Mouse (Mus musculus) erythroblast, adult 5-6 weeks (primary cell): ENCODE measurements around the gene Celf5. TPM values are rescaled to one million over a fixed set of nuclear protein-coding genes. Genes with fewer than 3 reads are reported as not detected.
A peak's percentile ranks its signal among the peaks of the same experiment; 100 is the strongest.

ENCODE experiments used
- ATAC-seq: replicated peaks from 2 replicates; pipeline ENCODE4 v1.8.0; 2016; ENCODE audit warnings: moderate number of reproducible peaks, mild to moderate bottlenecking, moderate TSS enrichment, inconsistent platforms; ENCODE audit not compliant: poor library complexity, low FRiP score, severe bottlenecking
- total RNA-seq, 2 experiments: library from RNA; stranded (forward) in 1 of 2; stranded (reverse) in 1 of 2; fragments of 150-400 nt in 1 of 2; fragments of 200-764, 138-1000 nt in 1 of 2; gene quantifications; 2 replicates each; pipeline versions ENCODE4 v1.2.3 to v1.2.4; 2015 to 2017; ENCODE audit warnings: low replicate concordance in 2 of 2

The Celf5 gene
- total RNA-seq, 2 experiments from 2014 or later = 0.68 TPM; not detected in 1

DNA sequence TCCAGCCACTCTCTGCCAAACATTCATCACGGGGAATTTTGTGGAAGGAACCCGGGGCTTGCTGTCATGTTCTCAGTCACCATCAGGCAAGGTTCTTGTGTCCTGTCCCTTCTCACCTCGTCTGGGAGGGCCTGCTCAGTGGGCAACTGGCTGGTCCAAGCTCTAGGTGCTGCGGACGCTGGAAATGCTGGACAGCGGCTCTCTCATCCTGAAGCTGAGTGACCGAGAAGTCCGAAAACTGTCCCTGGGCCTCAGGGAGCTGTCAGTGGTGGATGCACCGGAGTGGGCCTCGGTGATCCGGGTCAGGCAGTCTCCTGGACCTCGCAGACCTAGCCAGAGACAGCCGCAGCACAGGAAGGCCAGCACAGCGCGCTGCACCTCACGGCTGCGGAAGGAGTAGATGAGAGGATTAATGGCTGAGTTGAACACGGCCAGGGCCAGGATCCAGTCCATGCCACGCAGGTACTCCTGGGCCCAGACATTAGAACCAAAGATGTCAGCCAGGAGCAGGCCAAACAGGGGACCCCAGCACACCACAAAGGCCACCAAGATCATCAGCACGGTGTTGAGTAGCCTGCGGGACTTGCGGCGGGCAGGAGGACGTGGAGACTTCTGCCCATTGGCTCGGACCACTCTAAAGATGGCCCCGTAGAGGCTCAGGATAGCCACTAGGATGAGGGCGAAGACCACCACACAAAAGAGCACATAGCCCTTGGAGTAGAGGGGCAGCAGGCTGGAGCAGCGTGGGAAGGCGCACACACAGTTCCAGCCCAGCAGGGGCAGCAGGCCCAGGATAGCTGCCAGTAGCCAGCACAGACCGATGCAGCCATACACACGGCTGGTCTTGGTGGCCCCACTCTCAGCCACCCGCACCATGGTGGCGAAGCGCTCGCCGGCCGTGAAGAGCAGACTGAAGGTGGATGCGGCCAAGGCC is 16.1 kb upstream of the Celf5 start:
- no peak for ATAC-seq

DNA sequence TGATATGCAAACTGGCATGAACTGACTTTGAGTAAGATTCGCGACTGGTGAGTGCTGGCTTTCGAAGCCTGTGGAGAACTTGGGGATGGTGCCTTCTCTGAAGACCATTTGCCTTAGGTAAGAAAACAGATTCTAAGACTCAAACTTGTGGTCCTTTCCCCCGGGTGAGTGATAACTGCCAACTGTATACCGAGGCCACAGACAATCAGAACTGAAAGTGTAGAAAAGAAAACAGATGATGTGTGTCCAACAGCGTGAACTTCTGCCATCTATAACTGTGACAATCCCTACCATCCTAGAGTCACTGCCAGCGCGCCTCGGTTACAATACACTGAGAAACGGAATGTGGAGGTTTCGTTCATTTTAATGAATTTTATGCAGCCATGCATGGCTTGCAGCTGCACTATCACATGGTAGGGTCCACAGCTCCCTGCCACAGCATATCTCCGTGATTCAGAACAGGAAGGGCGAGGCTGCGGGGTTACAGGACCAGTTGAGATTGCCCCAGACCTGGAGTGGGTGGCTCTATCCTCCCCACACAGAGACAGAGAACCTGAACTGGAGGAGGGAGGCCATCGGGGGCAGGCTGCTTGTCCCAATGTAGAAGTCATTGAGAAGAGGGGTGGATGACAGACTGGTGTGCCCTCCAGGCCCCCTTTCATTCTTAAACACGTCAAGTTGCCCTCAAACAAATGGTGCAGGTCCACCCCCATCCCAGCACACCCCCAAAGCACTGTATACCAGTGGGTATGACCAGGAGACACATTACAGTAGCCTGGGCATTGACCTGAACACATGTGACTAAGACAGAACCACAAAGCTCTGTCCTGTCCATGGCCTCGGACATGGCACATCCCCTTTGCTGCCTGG is 15.1 kb upstream of the Celf5 start:
- no peak for ATAC-seq

DNA sequence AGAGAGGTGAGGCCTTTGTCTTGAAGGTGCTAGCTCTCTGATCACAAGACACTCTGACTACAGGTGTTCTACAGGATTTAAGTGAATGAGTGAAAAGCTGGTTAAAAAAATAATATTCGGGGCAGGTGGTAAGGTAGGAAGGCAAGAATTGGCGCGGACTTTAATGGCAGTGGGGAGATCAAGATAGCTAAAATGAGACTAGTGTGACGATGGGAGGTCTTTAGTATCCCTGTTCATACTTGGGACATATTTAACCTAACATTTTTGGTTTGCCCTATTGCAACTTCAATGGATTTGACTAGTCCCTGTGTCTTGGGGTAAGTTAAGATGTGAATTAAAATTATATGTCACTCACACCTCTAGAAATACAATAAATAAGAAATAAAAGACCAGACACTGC is 14.5 kb upstream of the Celf5 start:
- ATAC-seq = no peak

DNA sequence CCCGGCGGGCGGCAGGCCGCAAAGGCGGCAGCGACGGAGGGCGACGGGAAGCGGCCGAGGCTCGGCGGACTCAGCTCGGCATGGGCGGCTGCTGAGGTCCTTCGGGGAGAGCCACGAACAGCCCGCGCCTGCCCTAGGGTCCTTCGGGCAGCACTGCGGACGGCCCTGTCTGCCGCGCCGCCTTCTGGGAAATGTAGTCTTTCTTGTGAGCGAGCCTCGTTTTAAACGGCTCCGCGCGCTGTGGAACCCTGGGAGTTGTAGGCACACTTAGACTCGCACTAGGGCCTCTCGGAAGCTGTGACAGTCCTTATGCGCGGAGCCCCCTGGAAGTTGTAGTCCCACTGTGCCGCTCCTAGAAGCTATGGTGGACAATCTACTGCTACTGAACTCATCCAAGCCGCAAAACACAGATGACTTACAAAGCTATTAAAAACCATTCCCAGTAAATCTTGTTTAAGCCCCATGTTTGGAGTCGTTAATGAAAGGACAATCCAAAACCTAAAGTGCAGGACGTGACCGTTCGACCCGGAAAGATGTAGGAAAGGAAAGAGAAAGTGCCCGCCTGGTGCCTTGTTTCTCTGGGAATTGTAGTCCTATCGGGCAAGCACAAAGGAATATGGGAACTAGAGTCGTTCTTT is 13.9 kb upstream of the Celf5 start, which contains the start of gene Ncln:
Gene Ncln (minus strand): TSS at position 129 of the 638 bp plus-strand sequence.
- peak; percentile 89 for ATAC-seq

DNA sequence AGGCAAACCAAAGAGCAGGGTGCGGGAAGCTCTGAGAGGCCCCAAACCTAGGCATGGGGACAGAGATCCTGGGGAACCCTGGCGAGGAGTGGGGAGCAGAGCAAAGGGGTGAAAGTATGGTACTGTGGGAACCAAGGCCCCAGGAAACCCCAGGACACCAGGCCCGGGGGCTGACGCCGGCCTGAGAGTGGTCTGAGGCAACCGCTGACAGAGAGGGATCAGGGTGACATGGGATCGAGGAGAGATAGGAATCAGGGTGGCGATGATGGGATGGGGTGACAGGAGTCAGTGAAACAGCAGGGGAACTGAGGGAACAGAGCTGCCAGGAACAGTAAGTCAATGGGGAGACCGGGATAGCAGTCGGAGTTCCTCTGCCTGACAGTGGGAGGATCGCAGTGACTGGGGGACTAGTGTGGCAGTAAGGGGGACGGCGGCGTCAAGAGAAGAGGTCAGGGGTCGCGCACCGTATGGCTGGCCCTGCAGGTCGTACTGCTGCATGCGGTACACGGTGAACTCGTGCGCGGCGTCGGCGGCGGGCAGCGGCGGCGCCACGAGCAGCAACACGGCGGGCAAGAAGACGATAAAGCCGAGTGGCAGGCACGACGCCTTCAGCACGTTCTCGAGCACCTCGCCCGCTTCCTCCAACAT is 13.2 kb upstream of the Celf5 start:
- no peak for ATAC-seq

DNA sequence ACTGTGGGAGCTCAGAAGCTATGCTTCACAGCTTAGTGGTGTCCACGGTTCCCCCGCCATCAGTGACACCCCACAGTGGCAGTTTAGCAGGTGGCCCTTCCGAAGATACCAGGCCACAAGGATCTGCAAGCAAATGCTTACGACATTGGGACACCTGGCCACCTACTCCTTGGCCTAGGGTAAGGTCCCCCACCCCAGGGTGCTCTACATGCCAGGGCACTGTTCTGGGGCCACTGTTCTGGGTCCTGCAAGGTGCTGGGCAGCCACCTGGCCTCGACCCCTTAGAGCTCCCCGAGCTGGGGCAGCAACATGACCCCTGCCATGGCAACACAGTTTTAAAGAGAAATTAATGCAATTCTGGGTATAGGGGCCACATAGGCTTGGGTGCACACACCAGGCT is 12.6 kb upstream of the Celf5 start:
- no peak for ATAC-seq

DNA sequence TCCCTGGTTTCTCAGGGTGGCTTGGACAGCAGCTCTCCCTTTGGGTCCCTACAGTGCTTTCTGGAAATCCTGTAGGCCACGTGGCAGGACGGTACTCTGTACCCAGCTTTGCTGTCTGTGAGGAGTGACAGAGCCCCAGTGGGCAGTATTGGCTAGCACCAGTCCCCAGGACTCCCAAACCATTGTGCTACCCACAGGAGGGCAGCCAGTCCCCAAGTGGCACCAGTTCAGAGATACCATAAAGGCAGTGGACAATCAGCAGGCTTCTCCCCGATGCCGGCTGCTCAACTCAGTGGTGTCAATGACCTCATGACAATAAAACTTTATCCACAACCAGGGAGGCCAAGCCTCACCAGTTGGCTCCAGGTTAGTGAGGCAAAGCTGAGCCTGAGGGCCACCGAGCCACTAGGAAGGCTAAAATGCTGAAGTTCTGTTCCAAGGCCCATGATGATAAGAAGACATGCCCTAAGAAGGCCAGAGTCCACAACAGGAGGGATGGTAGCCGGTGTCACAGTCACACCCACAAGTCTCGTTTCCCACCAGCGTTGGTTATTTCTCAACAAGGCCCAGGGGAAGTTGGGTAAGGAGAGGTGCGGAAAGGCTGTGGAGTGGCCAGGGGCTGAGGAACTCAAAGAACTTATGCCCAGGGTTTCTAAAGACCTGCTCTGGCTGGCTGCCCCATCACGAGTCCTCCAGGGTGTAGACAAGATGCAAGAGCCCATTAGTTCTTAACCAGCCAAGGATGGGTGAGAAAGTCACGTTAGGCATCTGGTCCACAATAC is 11.9 kb upstream of the Celf5 start:
- ATAC-seq = no peak

DNA sequence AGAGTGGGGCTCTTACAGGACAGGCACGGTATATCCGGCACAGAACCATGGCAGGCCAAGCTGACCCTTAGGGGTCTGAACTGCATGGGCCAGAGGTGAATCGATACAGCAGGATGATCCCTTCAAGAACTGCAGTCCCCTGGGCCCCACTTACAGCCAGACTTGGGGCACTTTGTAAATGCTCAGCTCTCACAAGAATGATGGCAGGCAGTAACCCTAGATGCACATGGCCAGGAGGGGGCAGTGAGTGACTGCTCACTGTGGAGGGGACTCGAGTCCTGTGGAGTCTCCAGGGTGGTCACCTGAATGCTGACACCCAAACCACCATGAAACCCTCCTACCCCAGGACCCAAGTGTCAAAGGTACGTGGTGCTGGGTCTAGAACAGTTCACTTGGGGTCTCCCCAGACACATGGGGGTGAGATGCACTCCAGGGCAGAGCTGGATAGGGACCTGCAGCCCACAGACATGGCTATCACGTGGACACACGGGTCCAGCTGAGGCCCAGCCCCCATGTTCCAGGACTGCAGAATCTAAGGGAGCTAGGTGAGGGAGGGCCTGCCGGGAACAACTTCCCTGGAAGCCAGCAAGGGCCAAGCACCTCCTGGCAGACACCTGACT is 11.2 kb upstream of the Celf5 start:
- no peak for ATAC-seq

DNA sequence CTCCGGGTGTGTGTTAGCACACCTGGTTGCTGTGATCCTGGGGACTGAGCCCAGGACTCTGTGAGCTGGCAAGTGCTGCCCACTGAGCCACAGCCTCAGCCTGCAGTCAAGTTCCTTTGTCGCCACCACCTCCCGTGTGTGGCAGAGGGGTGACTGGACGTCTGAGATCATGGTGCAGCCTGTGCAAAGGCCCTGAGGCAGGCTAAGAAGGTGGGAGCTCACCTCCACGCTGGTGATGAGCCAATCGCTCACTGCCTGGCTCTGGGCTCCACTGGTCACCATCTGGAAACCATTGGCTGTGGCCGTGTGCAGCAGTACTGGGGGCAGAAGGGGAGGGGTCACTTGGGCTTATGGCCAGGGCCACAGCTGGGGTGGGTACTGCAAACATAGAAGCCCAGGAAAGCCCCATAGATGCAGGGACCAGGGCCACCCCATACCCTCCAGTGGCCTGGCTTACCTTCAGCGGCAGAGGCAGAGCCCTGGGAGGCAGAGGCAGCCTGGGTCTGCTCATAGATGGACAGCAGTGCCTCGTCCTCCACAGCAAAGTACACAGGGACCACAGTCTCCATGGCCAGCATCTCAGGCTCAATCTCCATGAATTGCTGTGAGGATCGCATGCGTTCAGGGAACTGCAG is 10.2 kb upstream of the Celf5 start:
- ATAC-seq = no peak

DNA sequence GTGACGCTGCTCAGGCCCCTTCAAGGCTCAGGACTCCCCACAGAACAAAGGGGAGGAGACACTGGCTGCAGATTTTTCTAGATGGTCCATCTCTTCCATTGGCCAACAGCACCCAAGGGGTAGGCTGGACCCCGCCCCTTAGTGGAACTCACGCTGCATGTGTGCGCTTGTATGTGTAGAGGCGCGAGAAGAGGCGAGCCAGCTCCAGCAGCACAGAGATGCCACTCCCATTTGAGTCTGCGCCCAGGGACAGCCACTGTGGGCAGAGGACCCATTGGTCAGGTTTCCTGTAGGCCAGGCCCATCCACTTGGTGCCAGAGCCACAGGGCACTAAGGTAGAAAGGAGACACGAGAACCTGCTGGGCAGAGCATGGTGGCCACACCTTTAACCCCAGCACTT is 8.5 kb upstream of the Celf5 start:
- ATAC-seq = no peak

DNA sequence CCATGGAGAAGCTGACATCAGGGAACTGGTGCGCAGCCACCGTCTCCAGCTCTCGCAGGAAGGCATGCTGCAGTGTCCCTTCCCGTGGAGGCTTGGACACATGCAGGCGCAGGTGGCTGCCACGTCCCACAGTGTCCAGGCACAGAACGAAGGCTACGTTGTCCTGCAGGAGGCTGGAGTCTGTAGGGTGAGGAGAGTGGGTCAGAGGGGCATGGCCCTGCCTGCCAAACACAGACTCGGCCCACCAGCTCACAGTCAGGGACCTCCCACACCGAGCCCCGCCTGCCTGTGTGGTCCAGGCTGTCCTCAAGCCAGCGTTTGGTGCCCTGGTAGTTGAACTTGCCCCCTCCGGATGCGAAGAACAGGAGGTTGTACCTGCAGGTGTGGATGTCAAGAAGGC is 7.4 kb upstream of the Celf5 start:
- no peak for ATAC-seq

DNA sequence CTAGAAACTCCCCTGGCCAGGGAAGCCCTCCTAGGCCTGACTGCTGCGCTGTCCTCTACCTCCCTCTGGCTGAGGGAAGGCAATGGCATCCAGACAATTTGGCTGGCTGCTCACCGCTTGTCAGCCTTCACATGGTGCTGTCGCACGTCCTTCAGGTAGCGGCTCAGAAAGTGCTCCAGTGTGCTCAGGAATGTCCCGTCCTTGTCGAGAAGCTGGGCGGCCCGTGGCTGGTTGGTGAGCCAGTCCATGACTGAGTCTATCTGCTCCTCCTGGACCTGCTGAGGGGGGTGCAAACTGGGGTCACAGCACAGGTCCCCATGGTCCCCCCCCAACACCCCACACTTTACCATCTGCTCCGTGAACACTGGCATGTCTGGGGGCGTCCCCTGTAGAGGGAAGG is 5.6 kb upstream of the Celf5 start:
- ATAC-seq = no peak

DNA sequence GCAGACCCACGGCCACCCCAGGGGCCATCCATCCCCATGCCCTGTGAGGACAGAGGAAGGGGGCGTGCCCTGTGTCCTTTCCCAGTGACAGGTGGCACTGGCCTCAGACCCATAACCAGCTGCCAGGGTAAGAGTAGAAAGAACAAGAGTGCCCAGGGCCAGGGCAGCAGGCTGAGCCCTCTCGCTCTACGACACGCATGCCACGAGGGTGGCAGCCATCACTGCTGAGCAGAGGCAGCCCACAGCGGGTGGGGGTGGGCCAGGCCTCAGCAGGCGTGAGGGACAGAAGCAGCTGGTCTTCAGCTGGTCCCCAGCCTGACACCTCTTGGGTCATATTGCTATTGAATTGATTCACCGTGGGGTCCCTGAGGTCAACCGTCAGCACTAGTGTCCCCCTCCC is 4.0 kb upstream of the Celf5 start:
- ATAC-seq = no peak

DNA sequence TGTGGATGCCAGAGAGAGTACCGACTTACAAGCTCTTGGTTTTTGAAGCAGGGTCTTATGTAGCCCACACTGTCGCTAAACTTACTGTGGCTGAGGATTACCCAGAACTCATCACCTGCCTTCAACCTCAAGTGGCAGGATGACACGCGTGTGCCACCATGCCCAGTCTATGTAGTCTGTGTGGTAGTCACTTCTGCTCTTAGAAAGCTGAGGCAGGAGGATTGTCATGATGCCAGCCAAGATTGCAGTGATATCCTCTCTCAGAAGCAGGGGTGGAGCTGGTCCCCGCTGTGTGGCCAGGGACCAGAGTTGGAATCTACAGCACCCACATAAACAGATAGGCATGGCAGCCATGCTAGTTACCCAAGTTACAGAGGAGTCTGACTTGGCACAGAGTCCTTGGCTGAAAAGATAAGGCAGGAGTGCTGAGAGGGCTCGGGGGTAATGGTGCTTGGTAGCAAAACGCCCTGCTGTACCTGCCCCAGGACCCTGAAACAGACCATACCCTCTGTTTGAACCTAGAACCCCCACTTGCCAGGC is 3.0 kb upstream of the Celf5 start:
- no peak for ATAC-seq

DNA sequence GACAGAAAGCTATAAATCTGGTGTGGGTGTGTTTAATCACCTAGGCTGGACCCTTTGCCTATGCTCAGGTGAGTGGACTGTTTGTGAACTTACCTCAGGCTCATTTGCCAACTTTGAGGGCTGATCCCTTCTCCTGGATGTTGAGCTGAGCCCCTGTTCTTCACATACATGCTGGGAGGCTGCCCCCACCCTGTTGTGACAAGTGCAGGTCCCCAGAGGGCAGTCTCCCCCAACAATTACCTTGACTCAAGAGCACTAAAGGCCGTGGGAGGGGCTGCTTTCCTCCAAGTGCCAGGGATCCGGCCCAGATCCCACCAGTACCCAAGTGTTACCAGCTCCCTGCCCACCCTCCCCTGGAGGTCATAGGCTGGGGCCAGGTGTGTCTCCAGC is 2.5 kb upstream of the Celf5 start:
- no peak for ATAC-seq

DNA sequence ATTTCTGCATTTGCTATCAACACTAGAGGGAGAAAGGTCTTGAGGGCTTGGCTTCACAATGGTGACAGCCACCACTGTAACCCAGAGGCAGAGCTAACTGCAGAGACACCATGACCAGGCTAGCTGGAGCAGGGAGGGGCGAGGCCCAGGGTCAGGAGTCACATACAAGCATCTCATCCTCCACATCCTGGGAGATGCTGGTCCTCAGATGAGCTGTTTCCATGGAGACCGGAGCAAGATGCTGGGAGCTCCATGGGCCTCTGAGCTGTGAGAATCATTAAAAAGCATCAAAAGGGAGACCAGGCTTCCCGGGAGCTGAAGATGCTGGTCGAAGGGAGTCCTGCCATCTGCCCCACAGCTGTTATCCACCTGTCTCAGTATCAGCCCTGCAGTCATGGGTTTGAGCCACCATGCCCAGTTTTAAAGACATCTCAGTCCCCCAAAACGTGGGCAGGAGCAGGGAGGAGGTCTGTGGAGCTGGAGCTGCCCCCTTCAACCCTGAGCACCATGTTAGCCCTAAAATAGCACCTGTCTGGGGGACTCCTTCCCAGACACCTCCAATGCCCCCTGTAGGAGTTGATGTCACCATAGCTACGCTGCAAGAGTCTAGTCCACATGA is 2.0 kb upstream of the Celf5 start:
- ATAC-seq = no peak

DNA sequence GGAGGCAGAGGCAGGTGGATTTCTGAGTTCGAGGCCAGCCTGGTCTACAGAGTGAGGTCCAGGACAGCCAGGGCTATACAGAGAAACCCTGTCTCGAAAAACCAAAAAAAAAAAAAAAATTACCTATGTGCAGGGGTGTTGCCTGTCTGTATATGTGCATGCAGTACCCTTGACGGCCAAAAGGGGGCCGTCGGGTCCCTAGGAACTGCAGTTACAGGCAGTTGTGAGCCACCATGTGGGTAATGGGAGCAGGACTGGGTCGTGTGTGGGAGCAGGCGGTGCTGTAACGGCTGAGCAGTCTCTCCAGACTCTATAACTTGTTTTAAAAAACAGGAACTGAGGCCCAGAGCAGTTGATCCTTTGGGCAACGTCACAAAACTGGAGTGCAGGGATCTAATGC is 1.5 kb upstream of the Celf5 start:
- peak; percentile 53 for ATAC-seq
